Mouse (Mus musculus): ENCODE measurements at regions not wholly inside any gene's neighbourhood (a gene's known extent, or its start where the extent isn't known, plus 50 kb on each side); places are given as distances from the start of the nearest gene placed in this dataset.

DNA sequence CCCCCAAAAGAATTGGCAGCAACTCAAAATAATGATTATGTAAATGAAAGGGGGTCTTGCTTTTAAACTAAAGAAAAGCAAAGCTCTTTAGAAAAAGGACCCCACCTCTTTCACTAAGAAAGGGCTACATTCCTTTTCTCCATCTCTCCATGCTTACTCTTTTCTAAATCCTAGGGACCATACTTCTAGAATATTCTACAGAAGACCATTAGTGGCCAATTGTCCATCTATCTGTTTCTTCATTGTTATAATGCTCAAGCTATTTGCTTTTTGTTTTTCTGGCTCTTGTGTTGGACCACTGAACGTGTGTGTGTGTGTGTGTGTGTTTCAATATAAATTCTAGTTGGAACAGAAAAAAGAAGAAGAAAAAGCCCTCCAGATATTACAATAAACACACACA, 615.7 kb downstream of the Hdgfl1 start:
- H3K9ac ChIP-seq (ENCODE audit: control insufficient read depth, low read depth, low read length, poor library complexity, severe bottlenecking) = no peak overlapping the region
- H3K79me2 ChIP-seq (ENCODE audit: control insufficient read depth, insufficient read depth, low read length, poor library complexity) = no peaks in the 10 kb centered on the region
- TF ChIP-seq SIN3A (IDR thresholded peaks at IDR 0.05; ENCODE audit: low read length) (no peak), EP300 (IDR thresholded peaks at IDR 0.05; ENCODE audit: low read depth in 1 of 2, low read length in 2 of 2) (no peak), ZC3H11A (IDR thresholded peaks at IDR 0.05; ENCODE audit: low read depth, low read length) (no peak), SMC3 (IDR thresholded peaks at IDR 0.05; ENCODE audit: low read depth, low read length) (no peak), MYB (IDR thresholded peaks at IDR 0.05; ENCODE audit: low read depth, low read length) (no peak), CHD2 (IDR thresholded peaks at IDR 0.05; ENCODE audit: low read length) (no peak), KAT2A (conservative IDR thresholded peaks at IDR 0.05; ENCODE audit: low read depth, low read length) (no peak), USF1 (IDR thresholded peaks at IDR 0.05; ENCODE audit: low read depth, low read length) (no peak), GATA1 (IDR thresholded peaks at IDR 0.05; ENCODE audit: low read depth, low read length) (no peak), CHD1 (IDR thresholded peaks at IDR 0.05; ENCODE audit: low read depth, low read length) (no peak), RAD21 (IDR thresholded peaks at IDR 0.05; ENCODE audit: low read depth, low read length) (no peak), USF2 (IDR thresholded peaks at IDR 0.05; ENCODE audit: borderline replicate concordance in 1 of 2, insufficient read depth in 1 of 2, low read depth in 1 of 2, low read length in 2 of 2) (no peak)
- DNase-seq (ENCODE audit: low read depth, low spot score) = no peak
- no peak overlapping the region for H3K4me3 ChIP-seq (ENCODE audit: control insufficient read depth in 1 of 2, insufficient read depth in 1 of 2, low read depth in 2 of 2, low read length in 2 of 2)
- no peaks in the 10 kb centered on the region for H3K36me3 ChIP-seq (ENCODE audit: control insufficient read depth in 1 of 2, insufficient read depth in 2 of 2, low read length in 2 of 2)
- no peaks in the 10 kb centered on the region for H3K27me3 ChIP-seq (ENCODE audit: control insufficient read depth in 1 of 2, insufficient read depth in 2 of 2, low read length in 2 of 2)
- H3K4me1 ChIP-seq (ENCODE audit: control insufficient read depth in 1 of 2, insufficient read depth in 2 of 2, low read length in 2 of 2) = no peaks in the 10 kb centered on the region
- no peak overlapping the region for H3K27ac ChIP-seq (ENCODE audit: control insufficient read depth, low read depth, low read length)
- no peaks in the 10 kb centered on the region for H3K9me3 ChIP-seq (replicated peaks; ENCODE audit: insufficient read depth, low read length)

DNA sequence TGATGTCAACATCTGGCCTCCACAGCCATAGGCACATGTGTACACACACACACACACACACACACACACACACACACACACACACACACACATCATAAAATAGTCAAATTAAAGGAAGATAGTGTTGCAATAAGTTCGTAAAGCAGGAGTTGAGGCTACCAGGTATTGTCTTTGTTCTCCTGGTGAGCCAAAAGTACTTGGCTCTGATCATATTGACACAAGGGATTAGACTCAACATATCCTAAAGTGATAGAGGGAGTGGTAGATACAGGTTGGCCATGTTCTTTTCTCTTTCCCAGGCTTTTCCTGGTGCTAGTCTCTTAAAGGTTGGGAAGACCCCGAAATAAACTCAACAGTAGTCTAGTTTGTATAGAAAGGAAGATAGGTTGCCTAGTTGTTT, 616.9 kb downstream of the Hdgfl1 start:
- no peak for DNase-seq (ENCODE audit: low read depth, low spot score)
- TF ChIP-seq ZKSCAN1 (IDR thresholded peaks at IDR 0.05; ENCODE audit: low read depth, low read length) = no peak

DNA sequence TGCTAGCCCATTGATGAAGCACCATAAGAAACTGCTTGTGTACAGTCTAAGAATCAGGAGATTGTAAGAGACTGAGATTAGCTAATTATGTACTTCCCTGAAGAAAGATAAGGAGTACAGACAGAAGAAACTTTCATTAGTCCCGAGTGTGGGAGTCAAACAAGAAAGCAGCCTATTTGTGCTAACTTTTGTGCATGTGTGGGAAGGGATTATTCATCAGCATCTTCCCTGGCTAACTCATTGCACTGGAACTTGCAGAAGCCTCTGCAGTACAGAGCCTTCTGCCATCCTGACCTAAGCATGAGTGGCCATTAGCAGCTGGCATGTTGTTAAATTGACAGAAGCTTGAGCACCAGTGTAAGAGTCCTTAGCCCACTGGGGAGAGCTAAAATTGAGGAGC, 619.5 kb downstream of the Hdgfl1 start:
- no peaks in the 10 kb centered on the region for H3K9me3 ChIP-seq (replicated peaks; ENCODE audit: insufficient read depth, low read length)
- no peaks in the 10 kb centered on the region for H3K79me2 ChIP-seq (ENCODE audit: control insufficient read depth, insufficient read depth, low read length, poor library complexity)
- no peaks in the 10 kb centered on the region for H3K4me1 ChIP-seq (ENCODE audit: control insufficient read depth in 1 of 2, insufficient read depth in 2 of 2, low read length in 2 of 2)
- no peak overlapping the region for H3K27ac ChIP-seq (ENCODE audit: control insufficient read depth, low read depth, low read length)
- no peak for DNase-seq (ENCODE audit: low read depth, low spot score)
- H3K27me3 ChIP-seq (ENCODE audit: control insufficient read depth in 1 of 2, insufficient read depth in 2 of 2, low read length in 2 of 2) = no peaks in the 10 kb centered on the region
- no peak overlapping the region for H3K9ac ChIP-seq (ENCODE audit: control insufficient read depth, low read depth, low read length, poor library complexity, severe bottlenecking)
- no peak overlapping the region for H3K4me3 ChIP-seq (ENCODE audit: control insufficient read depth in 1 of 2, insufficient read depth in 1 of 2, low read depth in 2 of 2, low read length in 2 of 2)
- no peak for TF ChIP-seq MAFK (IDR thresholded peaks at IDR 0.05; ENCODE audit: borderline replicate concordance, low read depth, low read length)
- no peak for TF ChIP-seq POLR2A (IDR thresholded peaks at IDR 0.05; ENCODE audit: control insufficient read depth in 1 of 2, insufficient read depth in 1 of 2, low read depth in 1 of 2, low read length in 2 of 2, poor library complexity in 1 of 2)
- TF ChIP-seq USF1 (IDR thresholded peaks at IDR 0.05; ENCODE audit: low read depth, low read length) = no peak
- TF ChIP-seq HCFC1 (IDR thresholded peaks at IDR 0.05; ENCODE audit: low read depth, low read length) = no peak
- TF ChIP-seq ZKSCAN1 (IDR thresholded peaks at IDR 0.05; ENCODE audit: low read depth, low read length) = no peak
- no peak for TF ChIP-seq ETS1 (IDR thresholded peaks at IDR 0.05; ENCODE audit: low read depth, low read length)
- TF ChIP-seq MAX (IDR thresholded peaks at IDR 0.05; ENCODE audit: low read length) = no peak
- TF ChIP-seq MYB (IDR thresholded peaks at IDR 0.05; ENCODE audit: low read depth, low read length) = no peak
- TF ChIP-seq TCF12 (IDR thresholded peaks at IDR 0.05; ENCODE audit: low read depth, low read length) = no peak
- TF ChIP-seq ZNF384 (IDR thresholded peaks at IDR 0.05; ENCODE audit: low read depth, low read length) = no peak
- TF ChIP-seq CTCF (IDR thresholded peaks at IDR 0.05 in 2 of 3, conservative IDR thresholded peaks at IDR 0.05 in 1 of 3; ENCODE audit: control insufficient read depth in 1 of 3, insufficient read depth in 1 of 3, low read depth in 2 of 3, low read length in 3 of 3, poor library complexity in 1 of 3, severe bottlenecking in 1 of 3) = no peak
- TF ChIP-seq POLR2AphosphoS2 (IDR thresholded peaks at IDR 0.05; ENCODE audit: low read length) = no peak
- no peaks in the 10 kb centered on the region for H3K36me3 ChIP-seq (ENCODE audit: control insufficient read depth in 1 of 2, insufficient read depth in 2 of 2, low read length in 2 of 2)

More for the DNA sequence above, 616.9 kb downstream of the Hdgfl1 start:
- H3K4me3 ChIP-seq (ENCODE audit: control insufficient read depth in 1 of 2, insufficient read depth in 1 of 2, low read depth in 2 of 2, low read length in 2 of 2) = no peak overlapping the region
- no peak overlapping the region for H3K9ac ChIP-seq (ENCODE audit: control insufficient read depth, low read depth, low read length, poor library complexity, severe bottlenecking)
- H3K79me2 ChIP-seq (ENCODE audit: control insufficient read depth, insufficient read depth, low read length, poor library complexity) = no peaks in the 10 kb centered on the region
- H3K36me3 ChIP-seq (ENCODE audit: control insufficient read depth in 1 of 2, insufficient read depth in 2 of 2, low read length in 2 of 2) = no peaks in the 10 kb centered on the region
- no peaks in the 10 kb centered on the region for H3K4me1 ChIP-seq (ENCODE audit: control insufficient read depth in 1 of 2, insufficient read depth in 2 of 2, low read length in 2 of 2)
- H3K27ac ChIP-seq (ENCODE audit: control insufficient read depth, low read depth, low read length) = no peak overlapping the region
- H3K9me3 ChIP-seq (replicated peaks; ENCODE audit: insufficient read depth, low read length) = no peaks in the 10 kb centered on the region
- no peaks in the 10 kb centered on the region for H3K27me3 ChIP-seq (ENCODE audit: control insufficient read depth in 1 of 2, insufficient read depth in 2 of 2, low read length in 2 of 2)

Measured in MEL (cell line).